Mouse (Mus musculus) hindbrain, embryonic 15.5 days (tissue): ENCODE measurements at regions not wholly inside any gene's neighbourhood (a gene's known extent, or its start where the extent isn't known, plus 50 kb on each side); places are given as distances from the start of the nearest gene placed in this dataset.
A peak's percentile ranks its signal among the peaks of the same experiment; 100 is the strongest.

Source experiments
- ATAC-seq: fragments of 200-750 bp; cut with Nextera tagmentation; 2 replicates; pipeline ENCODE4 v1.8.0; 2017; ENCODE audit warnings: low read depth, moderate number of reproducible peaks, moderate TSS enrichment; ENCODE audit not compliant: low FRiP score
- H3K27ac ChIP-seq: fragments of 300-500 bp; sonication (generic); replicated peaks from 2 replicates; pipeline ENCODE4 v1.5.1; 2015; ENCODE audit warnings: mild to moderate bottlenecking, inconsistent platforms
- H3K27me3 ChIP-seq: fragments of 300-500 bp; sonication (generic); 2 replicates; pipeline ENCODE4 v1.6.1; 2015; ENCODE audit warnings: control low read depth, inconsistent platforms
- H3K36me3 ChIP-seq: fragments of 300-500 bp; sonication (generic); 2 replicates; pipeline ENCODE4 v1.6.1; 2015; ENCODE audit warnings: control low read depth, inconsistent platforms
- H3K4me1 ChIP-seq: fragments of 300-500 bp; sonication (generic); replicated peaks from 2 replicates; pipeline ENCODE4 v1.6.1; 2015; ENCODE audit warnings: control low read depth, inconsistent platforms
- H3K4me2 ChIP-seq: fragments of 300-500 bp; sonication (generic); 2 replicates; pipeline ENCODE4 v1.6.1; 2015; ENCODE audit warnings: moderate library complexity, mild to moderate bottlenecking, inconsistent platforms
- H3K4me3 ChIP-seq: fragments of 300-500 bp; sonication (generic); 2 replicates; pipeline ENCODE4 v1.5.1; 2015; ENCODE audit warnings: mild to moderate bottlenecking, inconsistent platforms
- H3K9ac ChIP-seq: fragments of 300-500 bp; sonication (generic); 2 replicates; pipeline ENCODE4 v1.6.1; 2015; ENCODE audit warnings: inconsistent platforms
- H3K9me3 ChIP-seq: fragments of 300-500 bp; sonication (generic); 2 replicates; pipeline ENCODE4 v1.6.1; 2016; ENCODE audit warnings: control low read depth, inconsistent platforms
- WGBS: fragments of 180-500 bp; shearing (Covaris S2); methylation state at CpG from one replicate; pipeline ENCODE4 v1.1.7; 2015; 5-methylcytosine and 5-hydroxymethylcytosine counted together

DNA sequence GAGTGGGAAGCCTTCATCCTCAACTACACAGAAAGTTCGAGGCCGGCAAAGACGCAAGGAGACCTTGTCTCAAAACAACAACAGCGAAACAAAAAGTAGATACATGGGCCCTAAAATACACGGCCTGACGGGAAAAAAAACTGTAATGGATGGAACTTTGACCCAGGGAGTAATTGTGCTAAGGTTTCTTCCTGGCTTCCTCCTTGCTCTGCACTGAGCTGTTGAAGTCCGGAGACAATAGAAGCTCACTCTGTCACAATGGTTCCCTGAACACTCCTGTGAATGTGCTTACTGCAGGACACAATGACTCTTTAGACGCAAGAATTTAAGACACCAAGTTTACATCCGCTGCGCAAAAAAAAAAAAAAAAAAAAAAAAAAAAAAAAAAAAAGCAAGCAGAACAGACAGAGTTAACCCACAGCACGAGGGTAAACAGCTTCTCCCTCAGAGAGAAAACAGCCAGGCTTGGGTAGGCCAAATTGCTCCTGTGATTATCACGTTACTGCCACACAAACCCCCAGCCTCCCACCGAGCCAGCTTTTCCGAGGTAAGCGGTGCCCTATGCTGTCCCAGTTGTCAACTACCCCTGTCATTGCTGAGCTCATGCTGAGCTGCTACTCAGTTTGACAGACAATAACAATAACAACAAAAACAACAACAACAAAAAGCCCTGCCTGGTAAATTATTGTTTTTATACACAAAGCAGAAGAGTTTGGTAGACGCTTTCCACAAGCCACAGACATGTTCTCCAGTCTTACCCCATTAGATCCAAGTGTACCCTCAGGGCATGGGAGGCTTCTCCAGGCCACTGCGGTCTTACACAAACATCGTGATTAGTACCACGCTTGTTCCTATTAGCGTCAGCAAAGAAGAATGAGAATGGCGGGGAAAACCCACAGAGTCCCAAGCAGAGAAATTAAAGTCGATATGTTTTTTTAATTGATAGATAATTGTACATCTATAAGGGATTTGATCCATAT, 77.7 kb upstream of the Jarid2 start:
- Histone ChIP-seq H3K9me3 (no peaks in the 10 kb centered on the region), H3K4me2 (no peak overlapping the region), H3K4me3 (no peak overlapping the region), H3K4me1 (peaks cover 10% of the 10 kb centered on the region), H3K9ac (no peak overlapping the region), H3K27ac (no peak overlapping the region), H3K27me3 (0 out of 2 replicates have a peak, but pooled peaks cover 7% of the 10 kb centered on the region), H3K36me3 (no peaks in the 10 kb centered on the region)
- WGBS = 14% methylated on average over 22 of the region's 22 CpGs
- no peak for ATAC-seq

DNA sequence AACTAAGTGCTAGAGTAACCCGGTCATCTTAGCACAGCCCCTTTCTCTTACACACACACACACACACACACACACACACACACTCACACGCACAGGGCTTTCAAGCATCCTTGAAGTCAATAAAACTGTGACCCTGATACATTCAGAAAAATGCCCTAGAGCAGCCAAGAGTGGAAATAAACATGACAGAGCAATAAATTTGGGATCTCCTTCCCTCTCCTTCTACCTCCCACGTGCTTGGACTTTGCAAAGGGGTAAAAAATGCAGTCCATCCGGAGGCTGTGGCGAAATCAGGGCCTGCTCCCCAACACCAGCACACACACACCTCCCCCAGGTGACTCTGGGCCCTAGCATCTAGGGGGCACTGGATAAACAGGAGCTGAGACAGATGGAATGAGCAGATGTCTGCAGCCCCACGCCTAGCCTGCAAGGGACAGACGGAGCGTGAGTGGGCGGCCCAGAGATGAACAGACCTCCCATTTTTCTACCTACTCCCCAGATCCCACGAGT, 71.3 kb upstream of the Jarid2 start:
- no peak overlapping the region for H3K27ac ChIP-seq

DNA sequence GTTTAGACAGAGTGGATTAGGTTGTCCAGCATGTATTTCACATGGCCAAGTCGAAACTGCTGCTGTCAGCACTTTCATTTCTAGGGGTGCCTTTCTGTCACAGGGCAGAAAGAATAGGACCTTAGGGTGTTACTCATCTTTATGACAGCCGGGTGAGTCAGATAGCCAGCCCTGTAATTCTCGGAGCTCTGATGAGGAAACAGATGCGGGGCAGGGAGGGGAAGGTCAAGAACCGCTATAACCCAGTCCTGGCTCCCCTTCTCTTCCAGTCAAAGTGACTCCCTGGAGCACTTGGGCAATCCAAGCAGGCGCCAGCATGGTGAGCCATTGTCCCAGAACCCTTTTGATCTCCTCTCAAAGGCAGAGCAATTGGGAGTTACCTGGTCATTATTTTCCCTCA, 69.4 kb upstream of the Jarid2 start:
- Histone ChIP-seq H3K27ac (no peak overlapping the region), H3K9me3 (no peaks in the 10 kb centered on the region), H3K4me3 (no peak overlapping the region), H3K4me1 (no peaks in the 10 kb centered on the region), H3K27me3 (no peaks in the 10 kb centered on the region), H3K9ac (no peak overlapping the region), H3K36me3 (no peaks in the 10 kb centered on the region), H3K4me2 (no peak overlapping the region)
- ATAC-seq = no peak
- 72% methylated on average over 6 of the region's 6 CpGs for WGBS

More for the DNA sequence above, 71.3 kb upstream of the Jarid2 start:
- H3K4me1 ChIP-seq = no peaks in the 10 kb centered on the region
- WGBS = 63% methylated on average over 10 of the region's 10 CpGs
- H3K4me3 ChIP-seq = no peak overlapping the region
- no peaks in the 10 kb centered on the region for H3K36me3 ChIP-seq
- no peak for ATAC-seq
- no peaks in the 10 kb centered on the region for H3K9me3 ChIP-seq
- H3K27me3 ChIP-seq = no peaks in the 10 kb centered on the region
- no peak overlapping the region for H3K4me2 ChIP-seq
- H3K9ac ChIP-seq = no peak overlapping the region

DNA sequence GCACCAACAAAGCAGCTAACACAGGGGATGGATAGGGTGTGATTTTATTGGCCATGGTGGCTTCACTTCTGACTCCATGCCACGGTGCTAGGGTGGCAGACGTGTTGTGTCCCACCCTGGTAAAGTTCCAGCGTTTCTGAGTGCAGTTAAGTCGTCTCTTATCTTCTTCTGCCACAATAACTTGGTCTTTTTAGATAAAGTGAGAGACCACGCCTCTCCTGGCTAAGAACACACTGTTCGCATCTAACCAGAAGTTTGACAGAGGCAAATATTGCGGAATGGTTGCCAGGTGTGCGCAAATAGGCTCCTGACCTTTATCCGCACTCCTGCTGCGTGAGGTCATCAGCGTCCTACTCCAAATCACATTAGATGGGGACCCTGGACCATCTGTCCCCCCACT, 66.2 kb upstream of the Jarid2 start:
- Histone ChIP-seq H3K9me3 (no peaks in the 10 kb centered on the region), H3K4me3 (no peak overlapping the region), H3K9ac (no peak overlapping the region), H3K36me3 (no peaks in the 10 kb centered on the region), H3K4me1 (no peaks in the 10 kb centered on the region), H3K4me2 (no peak overlapping the region), H3K27me3 (no peaks in the 10 kb centered on the region), H3K27ac (no peak overlapping the region)
- ATAC-seq = no peak
- 87% methylated on average over 11 of the region's 11 CpGs for WGBS

DNA sequence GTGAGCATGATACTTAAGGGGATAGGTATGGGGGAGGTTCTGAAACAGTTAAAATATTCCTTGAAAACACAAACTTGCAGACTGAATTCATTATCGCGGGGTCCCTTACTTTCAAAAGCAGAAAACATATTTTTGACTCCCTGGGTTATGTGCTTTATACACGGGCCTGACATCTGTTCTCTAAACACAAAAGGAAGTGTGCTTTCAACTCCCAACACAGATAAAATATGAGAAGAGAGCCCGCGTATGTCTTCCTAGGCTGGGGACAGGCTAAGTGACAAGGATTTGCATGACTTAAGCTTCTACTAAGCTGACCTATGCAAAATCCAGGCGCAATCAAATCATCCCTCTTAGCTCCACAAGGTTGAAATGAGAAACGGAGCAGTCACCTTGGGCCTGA, 65.5 kb upstream of the Jarid2 start:
- ATAC-seq = no peak
- Histone ChIP-seq H3K27me3 (no peaks in the 10 kb centered on the region), H3K4me1 (no peaks in the 10 kb centered on the region), H3K9ac (no peak overlapping the region), H3K27ac (no peak overlapping the region), H3K36me3 (no peaks in the 10 kb centered on the region), H3K9me3 (no peaks in the 10 kb centered on the region), H3K4me2 (no peak overlapping the region), H3K4me3 (no peak overlapping the region)
- 69% methylated on average over 7 of the region's 7 CpGs for WGBS

DNA sequence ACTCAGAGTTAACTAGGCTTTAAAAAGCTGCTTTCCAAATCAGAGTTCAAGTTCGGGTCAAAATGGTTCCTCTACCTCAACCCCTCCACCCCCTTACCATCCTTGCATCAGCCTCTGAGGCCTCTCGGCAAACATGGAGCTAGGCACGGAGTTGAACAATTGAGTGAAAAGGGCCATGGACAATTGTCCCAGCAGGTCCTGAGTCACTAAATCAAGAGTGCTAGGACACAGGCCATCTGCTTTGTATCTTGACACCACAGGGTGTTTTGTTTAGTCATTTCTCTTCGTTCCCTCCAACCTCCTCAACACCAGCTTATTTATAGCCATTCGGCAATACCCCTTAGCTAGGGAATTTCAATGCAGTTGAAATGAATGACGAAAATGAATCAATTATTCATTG, 59.5 kb upstream of the Jarid2 start:
- Histone ChIP-seq H3K27ac (no peak overlapping the region), H3K4me1 (peaks cover 11% of the 10 kb centered on the region; the same call in 1 of the 2 replicates), H3K4me3 (no peak overlapping the region), H3K9ac (no peak overlapping the region), H3K9me3 (no peaks in the 10 kb centered on the region), H3K4me2 (no peak overlapping the region), H3K27me3 (0 out of 2 replicates have a peak, but pooled peaks cover 2% of the 10 kb centered on the region), H3K36me3 (no peaks in the 10 kb centered on the region)
- no peak for ATAC-seq
- 33% methylated on average over 6 of the region's 6 CpGs for WGBS

DNA sequence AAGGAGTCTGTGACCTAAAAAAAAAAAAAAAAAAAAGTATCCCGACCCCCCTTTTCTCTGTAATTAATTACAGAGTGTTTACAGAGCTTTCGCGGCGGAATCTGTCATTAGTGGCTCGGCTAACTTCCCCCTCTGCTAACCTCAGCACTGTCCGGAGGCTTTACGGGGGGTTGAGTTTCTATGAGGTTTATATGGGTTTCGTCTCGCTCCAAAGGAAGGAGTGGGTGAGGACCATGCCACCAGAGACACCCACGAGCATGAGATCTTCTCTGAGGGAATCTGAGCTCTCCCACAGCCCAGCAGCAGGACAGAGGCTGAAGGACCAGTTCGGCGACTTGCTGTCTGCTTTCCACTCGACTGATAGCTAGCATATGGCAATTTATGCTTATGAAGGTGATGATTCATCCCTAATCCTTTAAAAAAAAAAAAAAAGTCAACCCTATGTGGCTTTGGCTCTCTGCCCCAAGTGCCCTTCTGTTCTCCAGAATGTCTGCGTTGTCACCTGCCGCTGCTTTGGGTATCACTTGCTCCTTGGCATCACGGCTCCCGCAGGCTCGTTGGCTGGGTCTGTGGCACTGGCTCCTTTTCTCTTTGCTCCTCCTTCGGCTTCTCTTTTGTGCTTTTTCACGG, 55.8 kb upstream of the Jarid2 start:
- peak overlapping the region; percentile 39 for H3K4me2 ChIP-seq
- H3K4me3 ChIP-seq = no peak overlapping the region
- WGBS = 24% methylated on average over 20 of the region's 20 CpGs
- H3K27ac ChIP-seq = no peak overlapping the region
- H3K9ac ChIP-seq = no peak overlapping the region
- ATAC-seq = no peak
- H3K9me3 ChIP-seq = no peaks in the 10 kb centered on the region
- H3K27me3 ChIP-seq = 0 out of 2 replicates have a peak, but pooled peaks cover 2% of the 10 kb centered on the region
- no peaks in the 10 kb centered on the region for H3K36me3 ChIP-seq
- peaks cover 11% of the 10 kb centered on the region; the same call in 1 of the 2 replicates for H3K4me1 ChIP-seq

DNA sequence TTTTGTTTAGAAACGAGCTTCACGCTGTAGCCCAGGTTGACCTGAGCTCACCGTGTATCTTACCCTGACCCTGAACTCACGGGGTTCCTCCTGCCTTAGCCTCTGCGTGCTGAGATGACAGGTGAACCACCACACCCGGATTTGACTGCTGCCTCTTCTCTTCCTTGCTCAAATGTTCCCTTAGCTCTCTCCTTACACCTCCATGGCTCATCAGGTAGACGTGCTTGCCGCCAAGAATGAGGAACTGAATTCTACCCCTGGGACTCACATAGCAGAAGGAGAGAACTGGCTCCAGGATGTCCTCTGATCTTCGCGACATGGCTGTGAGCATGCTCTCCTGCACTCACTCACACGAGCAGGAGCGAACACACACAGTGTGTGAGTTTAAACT, 55.3 kb upstream of the Jarid2 start:
- Histone ChIP-seq H3K27ac (no peak overlapping the region), H3K27me3 (0 out of 2 replicates have a peak, but pooled peaks cover 2% of the 10 kb centered on the region), H3K9me3 (no peaks in the 10 kb centered on the region), H3K4me3 (no peak overlapping the region), H3K36me3 (no peaks in the 10 kb centered on the region), H3K4me1 (peaks cover 11% of the 10 kb centered on the region; the same call in 1 of the 2 replicates), H3K4me2 (peak overlapping the region; percentile 39), H3K9ac (no peak overlapping the region)
- ATAC-seq = peak; percentile 3; the same call in 1 of the 2 replicates
- 31% methylated on average over 12 of the region's 12 CpGs for WGBS

DNA sequence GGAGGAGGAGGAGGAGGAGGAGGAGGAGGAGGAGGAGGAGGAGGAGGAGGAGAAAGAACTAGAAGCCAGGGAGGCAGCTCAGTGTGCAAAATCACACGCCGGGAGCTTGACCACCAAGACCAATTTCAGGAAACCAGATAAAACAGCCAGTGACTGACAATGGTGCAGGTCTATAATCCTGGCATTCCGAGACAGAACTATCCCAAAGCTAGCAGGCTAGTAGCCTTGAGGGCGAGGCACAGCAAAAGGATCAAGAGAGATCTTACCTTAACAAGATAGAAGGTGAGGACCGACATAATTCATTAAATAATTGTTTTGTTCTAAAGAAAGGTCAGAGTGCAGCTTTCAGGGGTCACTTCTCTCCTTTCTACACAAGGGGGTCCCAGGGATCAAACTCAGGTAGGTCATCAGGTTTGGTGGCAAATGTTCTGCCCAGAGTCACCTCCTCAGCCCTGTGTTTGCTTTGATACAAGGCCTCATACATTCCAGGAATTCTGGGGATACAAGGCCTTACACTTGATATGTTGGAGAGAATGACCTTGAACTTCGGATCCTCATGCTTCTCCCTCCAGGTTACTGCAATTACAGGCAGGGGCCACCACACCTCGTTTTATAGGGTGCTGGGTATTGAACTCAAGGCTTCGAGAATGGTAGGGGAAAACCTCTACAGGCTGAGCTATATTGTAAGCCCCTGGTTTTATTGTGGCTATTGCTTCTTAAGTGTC, 54.2 kb upstream of the Jarid2 start:
- Histone ChIP-seq H3K9me3 (no peaks in the 10 kb centered on the region), H3K9ac (no peak overlapping the region), H3K4me3 (no peak overlapping the region), H3K27ac (no peak overlapping the region), H3K27me3 (0 out of 2 replicates have a peak, but pooled peaks cover 2% of the 10 kb centered on the region), H3K4me1 (peaks cover 11% of the 10 kb centered on the region; the same call in 1 of the 2 replicates), H3K36me3 (no peaks in the 10 kb centered on the region), H3K4me2 (no peak overlapping the region)
- WGBS = 83% methylated on average over 8 of the region's 8 CpGs
- no peak for ATAC-seq

DNA sequence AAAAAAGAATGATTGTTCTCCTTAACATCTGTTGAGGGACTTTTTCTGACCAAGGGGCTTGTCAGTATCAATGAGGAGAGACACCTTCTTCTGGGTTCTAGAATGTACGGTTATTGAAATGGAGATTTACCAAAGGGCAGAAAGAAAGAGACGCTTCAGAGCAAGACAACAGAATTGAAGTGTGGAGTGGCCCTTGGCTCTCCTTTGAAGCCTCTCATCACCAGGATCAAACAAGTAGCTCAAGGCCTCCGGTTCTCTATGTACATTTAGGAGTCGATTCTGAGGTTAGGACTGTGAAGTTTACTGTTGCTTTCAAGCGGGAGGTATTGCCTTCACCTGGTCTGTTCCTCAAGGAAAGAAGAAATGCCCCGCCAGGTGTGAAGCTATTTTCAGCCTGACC, 53.2 kb upstream of the Jarid2 start:
- H3K9ac ChIP-seq = no peak overlapping the region
- H3K36me3 ChIP-seq = no peaks in the 10 kb centered on the region
- H3K4me2 ChIP-seq = no peak overlapping the region
- ATAC-seq = no peak
- WGBS = 95% methylated on average over 6 of the region's 6 CpGs
- H3K4me1 ChIP-seq = peaks cover 11% of the 10 kb centered on the region; the same call in 1 of the 2 replicates
- no peak overlapping the region for H3K4me3 ChIP-seq
- no peak overlapping the region for H3K27ac ChIP-seq
- H3K27me3 ChIP-seq = 0 out of 2 replicates have a peak, but pooled peaks cover 2% of the 10 kb centered on the region
- no peaks in the 10 kb centered on the region for H3K9me3 ChIP-seq

DNA sequence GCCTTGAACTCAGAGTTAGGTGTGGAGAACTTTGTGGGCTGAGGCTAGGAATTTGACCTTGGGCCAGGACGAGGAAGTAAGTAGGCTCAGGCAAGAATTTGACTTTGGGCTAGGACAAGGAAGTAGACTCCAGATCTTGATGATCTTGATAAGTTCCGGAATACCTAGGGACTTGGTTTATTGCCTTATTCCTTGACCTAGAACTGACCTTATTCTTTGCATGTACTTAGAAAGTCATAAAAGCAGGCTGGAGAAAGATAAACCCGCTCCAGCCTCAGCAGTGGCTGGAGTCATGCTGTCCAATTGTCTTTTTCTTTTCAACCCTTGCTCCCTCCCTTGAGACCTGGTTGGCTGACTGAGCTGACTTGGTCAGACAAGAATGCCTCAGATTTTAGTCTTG, 51.2 kb upstream of the Jarid2 start:
- no peak for ATAC-seq
- Histone ChIP-seq H3K27ac (no peak overlapping the region), H3K27me3 (0 out of 2 replicates have a peak, but pooled peaks cover 2% of the 10 kb centered on the region), H3K36me3 (no peaks in the 10 kb centered on the region), H3K9me3 (no peaks in the 10 kb centered on the region), H3K4me2 (no peak overlapping the region), H3K4me3 (no peak overlapping the region), H3K9ac (no peak overlapping the region), H3K4me1 (peaks cover 9% of the 10 kb centered on the region; the same call in 1 of the 2 replicates)
- WGBS = 71% methylated on average over 3 of the region's 3 CpGs
